Mouse (Mus musculus): ENCODE results near the gene Raet1e.
"Not testable (repeated sequence)": the region's sequence is repeated elsewhere in the genome, so short reads cannot be mapped to it uniquely, and the experiment has no call there.

- TF ChIP-seq CTCF (IDR thresholded peaks at IDR 0.05; ENCODE audit: low read depth, low read length); GATA1 (IDR thresholded peaks at IDR 0.05; ENCODE audit: borderline replicate concordance, low read length); TAL1 (conservative IDR thresholded peaks at IDR 0.05; ENCODE audit: low read depth, low read length): not testable (repeated sequence)
Observed at GRCm38 (mm10) chr10:22360957-22361356, 202.6 kb downstream of the Raet1e start.
